ENCODE assay signal across 19 mouse cellular contexts in the genomic region with DNA sequence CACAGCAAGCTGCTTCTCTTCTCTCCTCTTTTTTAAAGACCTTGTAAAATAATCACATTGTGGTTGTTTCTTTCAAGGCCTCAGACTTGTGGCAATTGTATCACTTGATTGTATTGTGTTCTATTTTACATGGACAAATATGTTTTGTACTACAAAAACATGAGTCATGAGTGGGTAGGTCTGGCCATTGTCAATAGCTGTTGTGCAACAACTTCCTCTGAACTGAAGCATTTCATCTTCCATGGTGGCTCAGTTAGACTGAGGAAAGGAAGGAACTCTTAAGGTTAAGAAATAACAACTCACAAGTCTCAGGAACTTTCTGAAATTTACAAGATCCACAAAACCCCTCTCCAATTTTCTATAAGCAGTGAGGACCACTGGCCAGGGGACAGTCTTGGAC.
"Had no signal": no experiment of that assay in that cellular context is flagged by ENCODE, and none has a peak within 500 bp of the region (broad histone marks: within the 10 kb centered on the region; RNA-seq: fewer than 3 reads in every experiment).

No protein-coding gene starts in this region.

- H3K4me1 ChIP-seq: megakaryocyte, embryonic 14.5 days had no signal

- H3K4me2 ChIP-seq: lung, embryonic 15.5 days; midbrain, embryonic 11.5 days; midbrain, embryonic 13.5 days; midbrain, embryonic 15.5 days; neural tube, embryonic 13.5 days; neural tube, embryonic 15.5 days had no signal

- H3K27ac ChIP-seq: lung, embryonic 15.5 days; macrophage; midbrain, embryonic 13.5 days; midbrain, embryonic 15.5 days; neural tube, embryonic 13.5 days; neural tube, embryonic 15.5 days had no signal

- H3K27me3 ChIP-seq: lung, embryonic 15.5 days; midbrain, embryonic 15.5 days; neural tube, embryonic 15.5 days had no signal

- H3K4me3 ChIP-seq: lung, embryonic 15.5 days; megakaryocyte, embryonic 14.5 days; midbrain, embryonic 13.5 days; midbrain, embryonic 15.5 days; neural tube, embryonic 13.5 days; neural tube, embryonic 15.5 days had no signal

- H3K9me3 ChIP-seq: lung, embryonic 15.5 days; midbrain, embryonic 13.5 days; midbrain, embryonic 15.5 days; neural tube, embryonic 13.5 days; neural tube, embryonic 15.5 days had no signal

- DNase-seq: lung, adult 2 months; lung, postnatal 14 days; lung, postnatal 36 days; retina, postnatal 1 day; right cerebral cortex, adult 18-20 months; right cerebral cortex, postnatal 25 days; right cerebral cortex, postnatal 4 days; spleen, adult 18-20 months; thymus, adult 18-20 months; thymus, postnatal 14 days; thymus, postnatal 36 days had no signal

- H3K36me3 ChIP-seq: lung, embryonic 15.5 days; midbrain, embryonic 13.5 days; midbrain, embryonic 15.5 days; neural tube, embryonic 13.5 days; neural tube, embryonic 15.5 days had no signal
